Mouse (Mus musculus): Measurements from ENCODE around the gene Lsm2.

DNA sequence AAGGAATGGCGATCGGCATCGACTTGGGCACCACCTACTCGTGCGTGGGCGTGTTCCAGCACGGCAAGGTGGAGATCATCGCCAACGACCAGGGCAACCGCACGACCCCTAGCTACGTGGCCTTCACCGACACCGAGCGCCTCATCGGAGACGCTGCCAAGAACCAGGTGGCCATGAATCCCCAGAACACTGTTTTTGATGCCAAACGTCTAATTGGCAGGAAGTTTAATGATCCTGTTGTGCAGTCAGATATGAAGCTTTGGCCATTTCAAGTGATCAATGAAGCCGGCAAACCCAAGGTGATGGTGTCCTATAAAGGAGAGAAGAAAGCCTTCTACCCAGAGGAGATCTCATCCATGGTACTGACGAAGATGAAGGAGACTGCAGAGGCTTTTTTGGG is 4.7 kb upstream of the Lsm2 start:
- no peak for TF ChIP-seq CTCF (conservative IDR thresholded peaks at IDR 0.05; ENCODE audit: low read length)
- TF ChIP-seq NANOG (IDR thresholded peaks at IDR 0.05; ENCODE audit: borderline replicate concordance, low read length): no peak
- no peak for TF ChIP-seq POU5F1 (IDR thresholded peaks at IDR 0.05; ENCODE audit: borderline replicate concordance, low read length)
